Mouse (Mus musculus) small intestine, adult 2 months (tissue): ENCODE data around the gene Hsf2bp.

Experiments used
- CTCF ChIP-seq: fragments of 200-500 bp; IDR thresholded peaks from 2 replicates; pipeline ENCODE4 v1.5.1; 2012; ENCODE audit warnings: low read depth, mild to moderate bottlenecking, control low read depth, inconsistent platforms, low read length, moderate library complexity, mixed read lengths; ENCODE audit not compliant: insufficient replicate concordance, insufficient read length; ENCODE audit errors: extremely low read depth
- POLR2A ChIP-seq: fragments of 200-500 bp; IDR thresholded peaks from 2 replicates; pipeline ENCODE4 v1.6.1; 2012; ENCODE audit warnings: low read depth, mild to moderate bottlenecking, control low read depth, inconsistent platforms, low read length, moderate library complexity

DNA sequence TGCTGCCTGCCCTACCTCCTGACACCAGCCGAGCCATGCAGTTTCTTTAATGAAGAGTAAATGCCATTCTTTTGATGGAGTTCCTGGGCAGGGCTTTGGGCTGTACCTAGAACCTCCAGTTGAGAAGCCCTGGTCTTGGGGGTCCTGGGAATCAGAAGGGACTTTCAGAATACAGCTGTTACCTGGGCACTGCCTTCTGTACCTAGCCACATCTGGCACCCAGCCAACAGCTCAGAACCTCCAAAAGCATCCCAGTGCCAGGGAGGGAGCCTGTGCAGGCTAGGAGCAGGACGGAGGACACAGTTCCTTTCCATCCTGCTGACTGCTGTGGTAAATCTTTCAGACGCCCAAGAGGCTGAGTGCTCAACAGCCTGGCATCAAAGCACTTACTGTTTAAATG lies 100.3 kb downstream of the Hsf2bp start:
- TF ChIP-seq CTCF (no peak), POLR2A (no peak)
